Mouse (Mus musculus): ENCODE data around the gene Inpp5d.

The Inpp5d gene

GRCm38 (mm10) chr1:87624826-87625225 is 4.7 kb downstream of the Inpp5d start:
- DNase-seq (ENCODE audit: low spot score): no peak

- DNase-seq (ENCODE audit: low spot score): no peak
Observed at GRCm38 (mm10) chr1:87625254-87626025, 5.3 kb downstream of the Inpp5d start.

GRCm38 (mm10) chr1:87626344-87626743 is 6.2 kb downstream of the Inpp5d start:
- DNase-seq (ENCODE audit: low spot score): no peak

- DNase-seq (ENCODE audit: low spot score): no peak
Observed at GRCm38 (mm10) chr1:87628085-87628484, 8.0 kb downstream of the Inpp5d start.

- DNase-seq (ENCODE audit: low spot score): no peak
Observed at GRCm38 (mm10) chr1:87631584-87631983, 11.5 kb downstream of the Inpp5d start.

- no peak for DNase-seq (ENCODE audit: low spot score)
Observed at GRCm38 (mm10) chr1:87632163-87632562, 12.1 kb downstream of the Inpp5d start.

GRCm38 (mm10) chr1:87636716-87637117 is 16.6 kb downstream of the Inpp5d start:
- DNase-seq (ENCODE audit: low spot score): no peak

- DNase-seq (ENCODE audit: low spot score): no peak
Observed at GRCm38 (mm10) chr1:87637121-87637877, 17.2 kb downstream of the Inpp5d start.

- no peak for DNase-seq (ENCODE audit: low spot score)
Observed at GRCm38 (mm10) chr1:87637878-87638600, 17.9 kb downstream of the Inpp5d start.

GRCm38 (mm10) chr1:87639724-87640123 is 19.6 kb downstream of the Inpp5d start:
- DNase-seq (ENCODE audit: low spot score): no peak

GRCm38 (mm10) chr1:87640165-87640661 is 20.1 kb downstream of the Inpp5d start:
- no peak for DNase-seq (ENCODE audit: low spot score)

GRCm38 (mm10) chr1:87643016-87643415 is 22.9 kb downstream of the Inpp5d start:
- DNase-seq (ENCODE audit: low spot score): no peak

- DNase-seq (ENCODE audit: low spot score): no peak
Observed at GRCm38 (mm10) chr1:87645041-87645440, 24.9 kb downstream of the Inpp5d start.

GRCm38 (mm10) chr1:87645748-87646147 is 25.6 kb downstream of the Inpp5d start:
- DNase-seq (ENCODE audit: low spot score): no peak

- no peak for DNase-seq (ENCODE audit: low spot score)
Observed at GRCm38 (mm10) chr1:87647820-87648219, 27.7 kb downstream of the Inpp5d start.

GRCm38 (mm10) chr1:87648657-87649056 is 28.5 kb downstream of the Inpp5d start:
- DNase-seq (ENCODE audit: low spot score): no peak

GRCm38 (mm10) chr1:87649219-87649805 is 29.2 kb downstream of the Inpp5d start:
- no peak for DNase-seq (ENCODE audit: low spot score)

- DNase-seq (ENCODE audit: low spot score): no peak
Observed at GRCm38 (mm10) chr1:87649958-87650474, 29.9 kb downstream of the Inpp5d start.

GRCm38 (mm10) chr1:87650611-87651079 is 30.5 kb downstream of the Inpp5d start:
- DNase-seq (ENCODE audit: low spot score): no peak

GRCm38 (mm10) chr1:87651436-87651835 is 31.3 kb downstream of the Inpp5d start:
- DNase-seq (ENCODE audit: low spot score): no peak

- no peak for DNase-seq (ENCODE audit: low spot score)
Observed at GRCm38 (mm10) chr1:87655101-87655500, 35.0 kb downstream of the Inpp5d start.

GRCm38 (mm10) chr1:87658063-87658462 is 38.0 kb downstream of the Inpp5d start:
- no peak for DNase-seq (ENCODE audit: low spot score)

All from urinary bladder, postnatal 10 days (tissue).